Mouse (Mus musculus) kidney, adult 2 months (tissue): ENCODE results near the gene Vmn1r10. TPM values are rescaled to one million over a fixed set of nuclear protein-coding genes. Genes with fewer than 3 reads are reported as not detected.

Experiments used
- DNase-seq: peaks from one replicate; pipeline ENCODE4 v3.0.0; 2021
- H3K27ac ChIP-seq: fragments of 200-500 bp; 2 replicates; pipeline ENCODE4 v1.5.1; 2012; ENCODE audit warnings: low read depth, low read length, control low read depth, inconsistent platforms; ENCODE audit not compliant: insufficient read depth
- H3K27me3 ChIP-seq: fragments of 200-500 bp; replicated peaks from 2 replicates; pipeline ENCODE4 v1.6.1; 2012; ENCODE audit warnings: mild to moderate bottlenecking, moderate library complexity, low read length, inconsistent platforms; ENCODE audit not compliant: control insufficient read depth, insufficient read depth
- H3K36me3 ChIP-seq: fragments of 200-500 bp; 2 replicates; pipeline ENCODE4 v1.6.1; 2012; ENCODE audit warnings: mild to moderate bottlenecking, moderate library complexity, low read length, inconsistent platforms; ENCODE audit not compliant: control insufficient read depth, insufficient read depth
- H3K4me1 ChIP-seq: fragments of 200-500 bp; 2 replicates; pipeline ENCODE4 v1.6.1; 2011; ENCODE audit warnings: low read length; ENCODE audit not compliant: control insufficient read depth, insufficient read depth
- H3K4me3 ChIP-seq: fragments of 200-500 bp; 2 replicates; pipeline ENCODE4 v1.5.1; 2011; ENCODE audit warnings: mild to moderate bottlenecking, low read depth, low read length, control low read depth; ENCODE audit not compliant: insufficient read depth
- CTCF ChIP-seq: fragments of 200-500 bp; conservative IDR thresholded peaks from 2 replicates; pipeline ENCODE4 v1.5.1; 2011; ENCODE audit warnings: low read depth, mild to moderate bottlenecking, control low read depth, low read length, moderate library complexity, mixed read lengths; ENCODE audit not compliant: insufficient read depth, insufficient read length
- POLR2A ChIP-seq: fragments of 200-500 bp; IDR thresholded peaks from one replicate; pipeline ENCODE4 v1.6.1; 2011; ENCODE audit warnings: low read depth, low read length, control low read depth
- WGBS: fragments of 180-500 bp; shearing (Covaris S2); methylation state at CpG from one replicate; pipeline ENCODE4 v1.1.7; 2018; 5-methylcytosine and 5-hydroxymethylcytosine counted together
- polyA plus RNA-seq: library from polyadenylated mRNA; depleted of rRNA; stranded (reverse); fragments of >200 nt; gene quantifications from 2 replicates; pipeline ENCODE4 v1.2.3, GENCODE M21; 2012; rRNA removed

Vmn1r10 gene
- polyA plus RNA-seq, result not detected in 2 replicates

- Histone ChIP-seq H3K36me3 (no peaks in the 10 kb centered on the region), H3K27ac (no peak within 1 kb of the TSS), H3K27me3 (no peaks in the 10 kb centered on the region), H3K4me3 (no peak within 1 kb of the TSS), H3K4me1 (no peaks in the 10 kb centered on the region)
- 88% methylated on average over 3 of the region's 3 CpGs for WGBS
- no peak for TF ChIP-seq POLR2A
- no peak for TF ChIP-seq CTCF
- DNase-seq, result no peak
Observed at GRCm38 (mm10) chr6:57109154-57109553, at the start of gene Vmn1r10. TSS of gene Vmn1r10 (plus strand) at chr6:57109454.

DNA sequence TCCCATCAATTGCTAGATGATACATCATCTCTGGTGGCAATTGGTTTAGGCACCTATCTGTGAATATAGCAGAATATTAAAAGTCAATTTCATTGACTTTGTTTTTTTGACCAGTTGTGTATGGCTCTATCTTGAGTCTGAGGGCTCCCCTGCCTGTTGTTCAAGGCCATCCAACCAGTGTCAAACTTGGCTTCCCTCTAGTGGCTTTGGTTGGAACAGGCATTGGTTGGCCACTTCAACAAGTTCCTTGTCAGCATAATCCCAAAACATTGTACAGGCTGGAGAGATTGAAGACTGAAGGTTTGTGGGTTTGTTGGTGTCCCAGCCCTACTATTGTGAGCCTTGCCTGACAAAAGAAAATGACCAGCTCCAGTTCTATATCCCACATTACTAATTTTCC lies 45.5 kb upstream of the Vmn1r10 start:
- Histone ChIP-seq H3K27me3 (no peaks in the 10 kb centered on the region), H3K4me3 (no peak overlapping the region), H3K4me1 (no peaks in the 10 kb centered on the region), H3K27ac (no peak overlapping the region), H3K36me3 (no peaks in the 10 kb centered on the region)
- peak; percentile 59 for DNase-seq
- TF ChIP-seq CTCF, result peak; percentile 45; the same call in 1 of the 2 replicates
- TF ChIP-seq POLR2A, result no peak

DNA sequence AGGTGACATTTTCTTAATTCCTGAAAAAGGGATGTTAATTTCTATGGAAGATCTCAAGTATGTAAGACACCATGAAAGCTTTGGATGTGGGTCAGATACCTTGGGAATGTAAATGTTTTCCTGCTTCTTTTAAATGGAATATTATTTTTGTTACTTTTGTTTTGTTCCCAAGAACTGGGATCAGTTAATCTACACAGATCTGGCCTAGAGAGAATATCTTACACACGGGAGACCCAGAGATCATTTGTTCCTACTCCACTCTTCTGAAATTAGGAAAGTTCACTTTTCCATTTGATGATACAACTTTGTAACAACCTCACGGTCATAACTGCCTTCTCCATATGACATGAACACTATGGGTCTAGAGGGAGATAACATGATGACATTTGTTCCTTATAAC lies 42.8 kb upstream of the Vmn1r10 start, which contains the start of gene Vmn1r9:
Vmn1r9 (plus strand) TSS at position 301 of the 400 bp plus-strand sequence.
- no peaks in the 10 kb centered on the region for H3K4me1 ChIP-seq
- TF ChIP-seq POLR2A (no peak), CTCF (no peak)
- no peaks in the 10 kb centered on the region for H3K27me3 ChIP-seq
- H3K36me3 ChIP-seq, result no peaks in the 10 kb centered on the region
- H3K27ac ChIP-seq, result no peak within 1 kb of the TSS
- H3K4me3 ChIP-seq, result no peak within 1 kb of the TSS
- WGBS, result 87% methylated on average over 2 of the region's 2 CpGs
- no peak for DNase-seq

GRCm38 (mm10) chr6:57106358-57106757 lies 2.9 kb upstream of the Vmn1r10 start:
- peak; percentile 7 for DNase-seq
- Histone ChIP-seq H3K27me3 (no peaks in the 10 kb centered on the region), H3K27ac (no peak overlapping the region), H3K4me3 (no peak overlapping the region), H3K36me3 (no peaks in the 10 kb centered on the region), H3K4me1 (no peaks in the 10 kb centered on the region)
- 81% methylated on average over 1 of the region's 1 CpGs for WGBS
- TF ChIP-seq CTCF (no peak; the same call in 1 of the 2 replicates), POLR2A (no peak)

DNA sequence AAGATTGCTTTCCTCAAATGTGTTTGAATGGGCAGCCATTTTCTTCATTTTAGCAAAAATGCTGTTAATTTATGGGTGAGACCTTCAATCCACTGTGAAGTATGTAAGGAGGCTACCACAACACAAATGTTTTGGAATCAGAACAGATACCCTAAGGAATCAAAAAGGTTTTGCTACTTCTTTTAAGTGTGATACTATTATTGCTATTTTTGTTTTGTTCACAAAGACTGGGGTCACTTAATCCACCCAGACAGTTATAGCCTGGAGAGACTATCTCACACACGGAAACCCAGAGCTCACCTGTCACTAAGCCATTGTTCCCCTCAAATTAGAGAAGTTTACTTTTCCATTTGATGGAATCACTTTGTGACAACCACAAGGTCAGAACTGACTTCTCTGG lies 23.9 kb downstream of the Vmn1r10 start, which contains the start of gene Vmn1r11:
Vmn1r11 (plus strand) TSS at position 301 of the 400 bp plus-strand sequence.
- Histone ChIP-seq H3K4me1 (no peaks in the 10 kb centered on the region), H3K36me3 (no peaks in the 10 kb centered on the region), H3K27me3 (no peaks in the 10 kb centered on the region), H3K4me3 (no peak within 1 kb of the TSS), H3K27ac (no peak within 1 kb of the TSS)
- DNase-seq, result no peak
- TF ChIP-seq CTCF (no peak), POLR2A (no peak)
- WGBS, result 71% methylated on average over 1 of the region's 1 CpGs

GRCm38 (mm10) chr6:57156619-57157018 lies 47.4 kb downstream of the Vmn1r10 start, which contains the start of gene Vmn1r12:
TSS of gene Vmn1r12 (plus strand) at chr6:57156919.
- 79% methylated on average over 2 of the region's 2 CpGs for WGBS
- no peak for DNase-seq
- Histone ChIP-seq H3K4me1 (no peaks in the 10 kb centered on the region), H3K27ac (no peak within 1 kb of the TSS), H3K4me3 (no peak within 1 kb of the TSS), H3K36me3 (no peaks in the 10 kb centered on the region), H3K27me3 (no peaks in the 10 kb centered on the region)
- TF ChIP-seq CTCF (no peak), POLR2A (no peak)

Other genes starting within 250 kb of the Vmn1r10 start
- 13.3 and 15.1 TPM in 2 replicates for gene Nt5c3, start 185.5 kb upstream of the Vmn1r10 start, polyA plus RNA-seq
- gene Vmn1r4, start 185.4 kb upstream of the Vmn1r10 start, polyA plus RNA-seq, result 0.14 and 0.15 TPM in 2 replicates
- not detected in 2 replicates for gene Vmn1r5, start 139.2 kb upstream of the Vmn1r10 start, polyA plus RNA-seq
- gene Vmn1r6, start 112.2 kb upstream of the Vmn1r10 start, polyA plus RNA-seq, result not detected in 2 replicates
- not detected in 2 replicates for gene Vmn1r7, start 84.1 kb upstream of the Vmn1r10 start, polyA plus RNA-seq
- gene Vmn1r8, start 77.2 kb upstream of the Vmn1r10 start, polyA plus RNA-seq, result not detected in 2 replicates
- gene Vmn1r9, start 42.7 kb upstream of the Vmn1r10 start, polyA plus RNA-seq, result not detected in 2 replicates
- gene Vmn1r11, start 24.0 kb downstream of the Vmn1r10 start, polyA plus RNA-seq, result not detected in 2 replicates
- not detected in 2 replicates for gene Vmn1r12, start 47.5 kb downstream of the Vmn1r10 start, polyA plus RNA-seq
- gene Vmn1r13, start 93.8 kb downstream of the Vmn1r10 start, polyA plus RNA-seq, result not detected in 2 replicates
- not detected in 2 replicates for gene Vmn1r14, start 122.2 kb downstream of the Vmn1r10 start, polyA plus RNA-seq
- not detected in 2 replicates for gene Vmn1r15, start 148.5 kb downstream of the Vmn1r10 start, polyA plus RNA-seq
- not detected in 2 replicates for gene Vmn1r16, start 220.0 kb downstream of the Vmn1r10 start, polyA plus RNA-seq